Mouse (Mus musculus) limb, embryonic 15.5 days (tissue): ENCODE measurements at regions not wholly inside any gene's neighbourhood (a gene's known extent, or its start where the extent isn't known, plus 50 kb on each side); places are given as distances from the start of the nearest gene placed in this dataset.

Experiments used
- ATAC-seq: fragments of 200-750 bp; cut with Nextera tagmentation; 2 replicates; pipeline ENCODE4 v1.8.0; 2017; ENCODE audit warnings: low read depth, moderate TSS enrichment; ENCODE audit not compliant: insufficient number of reproducible peaks, low FRiP score, low TSS enrichment
- H3K27ac ChIP-seq: fragments of 300-500 bp; sonication (generic); 2 replicates; pipeline ENCODE4 v1.5.1; 2015; ENCODE audit warnings: moderate library complexity, mild to moderate bottlenecking, inconsistent platforms
- H3K27me3 ChIP-seq: fragments of 300-500 bp; sonication (generic); 2 replicates; pipeline ENCODE4 v1.6.1; 2015; ENCODE audit warnings: inconsistent platforms
- H3K36me3 ChIP-seq: fragments of 300-500 bp; sonication (generic); 2 replicates; pipeline ENCODE4 v1.6.1; 2015; ENCODE audit warnings: inconsistent platforms
- H3K4me1 ChIP-seq: fragments of 300-500 bp; sonication (generic); 2 replicates; pipeline ENCODE4 v1.6.1; 2015; ENCODE audit warnings: inconsistent platforms
- H3K4me2 ChIP-seq: fragments of 300-500 bp; sonication (generic); 2 replicates; pipeline ENCODE4 v1.6.1; 2015; ENCODE audit warnings: mild to moderate bottlenecking, inconsistent platforms
- H3K4me3 ChIP-seq: fragments of 300-500 bp; sonication (generic); 2 replicates; pipeline ENCODE4 v1.5.1; 2015; ENCODE audit warnings: mild to moderate bottlenecking, inconsistent platforms
- H3K9ac ChIP-seq: fragments of 300-500 bp; sonication (generic); 2 replicates; pipeline ENCODE4 v1.6.1; 2015; ENCODE audit warnings: inconsistent platforms
- H3K9me3 ChIP-seq: fragments of 300-500 bp; sonication (generic); 2 replicates; pipeline ENCODE4 v1.6.1; 2016; ENCODE audit warnings: inconsistent platforms
- WGBS: fragments of 180-500 bp; shearing (Covaris S2); methylation state at CpG from one replicate; pipeline ENCODE4 v1.1.7; 2015; 5-methylcytosine and 5-hydroxymethylcytosine counted together

GRCm38 (mm10) chr8:26501814-26502572 lies 382.7 kb downstream of the Gm45692 start:
- no peak for ATAC-seq
- Histone ChIP-seq H3K36me3 (no peaks in the 10 kb centered on the region), H3K27ac (no peak overlapping the region), H3K27me3 (no peaks in the 10 kb centered on the region), H3K9me3 (no peaks in the 10 kb centered on the region), H3K4me1 (peaks cover 16% of the 10 kb centered on the region; the same call in 1 of the 2 replicates), H3K4me2 (no peak overlapping the region), H3K4me3 (no peak overlapping the region), H3K9ac (no peak overlapping the region)
- 53% methylated on average over 11 of the region's 11 CpGs for WGBS

- Histone ChIP-seq H3K9me3 (no peaks in the 10 kb centered on the region), H3K9ac (no peak overlapping the region), H3K4me2 (no peak overlapping the region), H3K27ac (no peak overlapping the region), H3K4me1 (peaks cover 16% of the 10 kb centered on the region; the same call in 1 of the 2 replicates), H3K36me3 (no peaks in the 10 kb centered on the region), H3K4me3 (no peak overlapping the region), H3K27me3 (peaks cover 4% of the 10 kb centered on the region; the same call in 1 of the 2 replicates)
- 50% methylated on average over 4 of the region's 4 CpGs for WGBS
- ATAC-seq: no peak
These were observed 383.4 kb downstream of the Gm45692 start for GRCm38 (mm10) chr8:26502772-26503171.

- H3K4me3 ChIP-seq: no peak overlapping the region
- H3K9me3 ChIP-seq: no peaks in the 10 kb centered on the region
- whole genome bisulfite sequencing: 59% methylated on average over 4 of the region's 4 CpGs
- H3K27ac ChIP-seq: no peak overlapping the region
- peaks cover 15% of the 10 kb centered on the region; the same call in 1 of the 2 replicates for H3K27me3 ChIP-seq
- ATAC-seq: no peak
- H3K4me1 ChIP-seq: peaks cover 16% of the 10 kb centered on the region; the same call in 1 of the 2 replicates
- H3K36me3 ChIP-seq: no peaks in the 10 kb centered on the region
- H3K9ac ChIP-seq: no peak overlapping the region
- no peak overlapping the region for H3K4me2 ChIP-seq
These were observed 384.6 kb downstream of the Gm45692 start for GRCm38 (mm10) chr8:26503918-26504317.

GRCm38 (mm10) chr8:26504319-26505035 lies 385.1 kb downstream of the Gm45692 start:
- no peak overlapping the region for H3K4me2 ChIP-seq
- ATAC-seq: no peak
- no peak overlapping the region for H3K9ac ChIP-seq
- no peak overlapping the region for H3K27ac ChIP-seq
- 40% methylated on average over 16 of the region's 16 CpGs for WGBS
- no peaks in the 10 kb centered on the region for H3K36me3 ChIP-seq
- H3K27me3 ChIP-seq: peaks cover 20% of the 10 kb centered on the region
- peaks cover 16% of the 10 kb centered on the region; the same call in 1 of the 2 replicates for H3K4me1 ChIP-seq
- H3K9me3 ChIP-seq: no peaks in the 10 kb centered on the region
- no peak overlapping the region for H3K4me3 ChIP-seq

GRCm38 (mm10) chr8:26507611-26508070 lies 388.3 kb downstream of the Gm45692 start:
- Histone ChIP-seq H3K36me3 (no peaks in the 10 kb centered on the region), H3K9me3 (no peaks in the 10 kb centered on the region), H3K4me2 (no peak overlapping the region), H3K9ac (no peak overlapping the region), H3K27me3 (peaks cover 25% of the 10 kb centered on the region), H3K27ac (no peak overlapping the region), H3K4me1 (peaks cover 13% of the 10 kb centered on the region; the same call in 1 of the 2 replicates), H3K4me3 (no peak overlapping the region)
- ATAC-seq: no peak
- 26% methylated on average over 12 of the region's 12 CpGs for WGBS

GRCm38 (mm10) chr8:26509254-26509653 lies 389.9 kb downstream of the Gm45692 start:
- H3K4me1 ChIP-seq: peaks cover 9% of the 10 kb centered on the region; the same call in 1 of the 2 replicates
- no peaks in the 10 kb centered on the region for H3K9me3 ChIP-seq
- no peak overlapping the region for H3K4me2 ChIP-seq
- no peak overlapping the region for H3K9ac ChIP-seq
- no peak overlapping the region for H3K27ac ChIP-seq
- no peaks in the 10 kb centered on the region for H3K36me3 ChIP-seq
- ATAC-seq: no peak
- peaks cover 25% of the 10 kb centered on the region for H3K27me3 ChIP-seq
- no peak overlapping the region for H3K4me3 ChIP-seq
- 51% methylated on average over 3 of the region's 3 CpGs for WGBS

- whole genome bisulfite sequencing: 88% methylated on average over 7 of the region's 7 CpGs
- no peak overlapping the region for H3K4me2 ChIP-seq
These were observed 393.7 kb downstream of the Gm45692 start for GRCm38 (mm10) chr8:26513001-26513400.

GRCm38 (mm10) chr8:26524237-26524636 lies 404.9 kb downstream of the Gm45692 start:
- Histone ChIP-seq H3K36me3 (no peaks in the 10 kb centered on the region), H3K9me3 (no peaks in the 10 kb centered on the region), H3K4me3 (no peak overlapping the region), H3K27ac (no peak overlapping the region), H3K4me2 (no peak overlapping the region), H3K9ac (no peak overlapping the region), H3K27me3 (no peaks in the 10 kb centered on the region), H3K4me1 (peaks cover 9% of the 10 kb centered on the region; the same call in 1 of the 2 replicates)
- 92% methylated on average over 2 of the region's 2 CpGs for WGBS
- ATAC-seq: no peak

More at GRCm38 (mm10) chr8:26513001-26513400, 393.7 kb downstream of the Gm45692 start:
- H3K27me3 ChIP-seq: peaks cover 19% of the 10 kb centered on the region
- H3K4me1 ChIP-seq: no peaks in the 10 kb centered on the region
- H3K4me3 ChIP-seq: no peak overlapping the region
- ATAC-seq: no peak
- no peak overlapping the region for H3K9ac ChIP-seq
- no peaks in the 10 kb centered on the region for H3K9me3 ChIP-seq
- H3K27ac ChIP-seq: no peak overlapping the region
- H3K36me3 ChIP-seq: no peaks in the 10 kb centered on the region

- no peak overlapping the region for H3K27ac ChIP-seq
- no peak overlapping the region for H3K4me3 ChIP-seq
- no peak overlapping the region for H3K4me2 ChIP-seq
- 13% methylated on average over 10 of the region's 10 CpGs for WGBS
- ATAC-seq: peak; percentile 35; the same call in 1 of the 2 replicates
- no peaks in the 10 kb centered on the region for H3K36me3 ChIP-seq
- H3K9ac ChIP-seq: no peak overlapping the region
- no peaks in the 10 kb centered on the region; the same call in 1 of the 2 replicates for H3K27me3 ChIP-seq
- peaks cover 9% of the 10 kb centered on the region; the same call in 1 of the 2 replicates for H3K4me1 ChIP-seq
- no peaks in the 10 kb centered on the region for H3K9me3 ChIP-seq
These were observed 407.3 kb downstream of the Gm45692 start for GRCm38 (mm10) chr8:26526474-26527185.

GRCm38 (mm10) chr8:26527186-26527580 lies 407.8 kb downstream of the Gm45692 start:
- ATAC-seq: no peak
- no peak overlapping the region for H3K27ac ChIP-seq
- H3K27me3 ChIP-seq: no peaks in the 10 kb centered on the region; the same call in 1 of the 2 replicates
- no peak overlapping the region for H3K4me3 ChIP-seq
- H3K9ac ChIP-seq: no peak overlapping the region
- 39% methylated on average over 5 of the region's 5 CpGs for WGBS
- no peaks in the 10 kb centered on the region for H3K36me3 ChIP-seq
- no peaks in the 10 kb centered on the region for H3K9me3 ChIP-seq
- no peak overlapping the region for H3K4me2 ChIP-seq
- H3K4me1 ChIP-seq: peaks cover 9% of the 10 kb centered on the region; the same call in 1 of the 2 replicates

GRCm38 (mm10) chr8:26529921-26530320 lies 410.6 kb downstream of the Gm45692 start:
- Histone ChIP-seq H3K27me3 (peaks cover 10% of the 10 kb centered on the region; the same call in 1 of the 2 replicates), H3K36me3 (no peaks in the 10 kb centered on the region), H3K4me3 (no peak overlapping the region), H3K4me1 (peaks cover 14% of the 10 kb centered on the region; the same call in 1 of the 2 replicates), H3K4me2 (no peak overlapping the region), H3K27ac (no peak overlapping the region), H3K9ac (no peak overlapping the region), H3K9me3 (no peaks in the 10 kb centered on the region)
- ATAC-seq: no peak
- WGBS: 74% methylated on average over 8 of the region's 8 CpGs
